In the genomic region with DNA sequence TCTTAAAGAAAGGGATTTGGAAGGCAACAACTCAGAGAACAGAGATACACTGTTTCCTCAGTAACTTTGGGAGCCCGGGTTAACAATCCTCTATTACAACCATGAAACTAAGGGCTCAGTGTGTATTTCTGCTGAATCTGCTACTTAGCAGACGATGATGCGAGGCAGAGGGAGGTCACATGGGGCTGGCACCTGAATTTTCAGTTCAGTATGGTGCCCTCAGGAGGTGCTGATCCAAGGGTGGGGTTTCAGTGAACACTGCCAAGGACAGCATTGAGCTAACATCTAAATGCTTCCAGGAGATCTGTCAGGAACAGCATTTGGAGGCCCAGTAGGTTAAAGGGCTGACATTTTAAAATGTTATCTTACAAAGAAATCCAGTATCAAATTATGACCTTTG, we compare ENCODE assay signal across 9 mouse cellular contexts. TPM values are rescaled to one million over a fixed set of nuclear protein-coding genes. Genes with fewer than 3 reads are reported as not detected.
DNase-seq lines count a peak whose midpoint lies in the region; ATAC-seq lines count a peak whose summit lies in the region.
"Had no signal": no experiment of that assay in that cellular context is flagged by ENCODE, and none has a peak within 500 bp of the region (broad histone marks: within the 10 kb centered on the region; RNA-seq: fewer than 3 reads in every experiment).

No protein-coding gene starts in this region.

- H3K9me3 ChIP-seq in neural tube, embryonic 11.5 days (ENCODE audit: control insufficient read depth, low read length), result no peaks in the 10 kb centered on the region
- no peaks in the 10 kb centered on the region for H3K9me3 ChIP-seq in forebrain, embryonic 13.5 days (replicated peaks)
- H3K9me3 ChIP-seq in stomach, embryonic 16.5 days (replicated peaks; ENCODE audit: control insufficient read depth, low read length), result no peaks in the 10 kb centered on the region

- no peak overlapping the region for H3K9ac ChIP-seq in neural tube, embryonic 11.5 days (ENCODE audit: low read length)
- H3K9ac ChIP-seq in forebrain, embryonic 13.5 days, result peak overlapping the region; percentile 47
- H3K9ac ChIP-seq in stomach, embryonic 16.5 days (ENCODE audit: low read length), result peak overlapping the region; percentile 65

- no peak overlapping the region for H3K27ac ChIP-seq in neural tube, embryonic 11.5 days (ENCODE audit: low read depth, low read length)
- H3K27ac ChIP-seq in forebrain, embryonic 13.5 days, result no peak overlapping the region
- 0 out of 2 replicates have a peak overlapping the region, but pooled peaks have one; percentile 2 for H3K27ac ChIP-seq in stomach, embryonic 16.5 days (ENCODE audit: low read length)
- H3K27ac ChIP-seq: left cerebral cortex, adult 2 months had no signal

- peaks cover 6% of the 10 kb centered on the region; the same call in 1 of the 2 replicates for H3K27me3 ChIP-seq in neural tube, embryonic 11.5 days (ENCODE audit: control insufficient read depth, insufficient read depth, low read length)
- peaks cover 28% of the 10 kb centered on the region for H3K27me3 ChIP-seq in forebrain, embryonic 13.5 days
- no peaks in the 10 kb centered on the region for H3K27me3 ChIP-seq in stomach, embryonic 16.5 days (ENCODE audit: control insufficient read depth, insufficient read depth, low read length)

- H3K4me3 ChIP-seq in neural tube, embryonic 11.5 days (ENCODE audit: low read depth, low read length), result peak overlapping the region; percentile 20
- peak overlapping the region; percentile 30 for H3K4me3 ChIP-seq in forebrain, embryonic 13.5 days
- peak overlapping the region; percentile 44 for H3K4me3 ChIP-seq in stomach, embryonic 16.5 days (replicated peaks; ENCODE audit: low read length)
- H3K4me3 ChIP-seq: left cerebral cortex, adult 2 months had no signal

- peak overlapping the region; percentile 33 for H3K4me2 ChIP-seq in neural tube, embryonic 11.5 days (ENCODE audit: low read depth)
- peak overlapping the region; percentile 57 for H3K4me2 ChIP-seq in forebrain, embryonic 13.5 days
- H3K4me2 ChIP-seq in stomach, embryonic 16.5 days (ENCODE audit: low read depth, low read length), result peak overlapping the region; percentile 59

- H3K36me3 ChIP-seq in neural tube, embryonic 11.5 days (ENCODE audit: control insufficient read depth, insufficient read depth, low read length), result peaks cover 9% of the 10 kb centered on the region; the same call in 1 of the 2 replicates
- peaks cover 31% of the 10 kb centered on the region for H3K36me3 ChIP-seq in forebrain, embryonic 13.5 days (ENCODE audit: poor library complexity, severe bottlenecking)
- H3K36me3 ChIP-seq in stomach, embryonic 16.5 days (ENCODE audit: control insufficient read depth, insufficient read depth, low read length), result 0 out of 2 replicates have a peak, but pooled peaks cover 7% of the 10 kb centered on the region

- peaks cover 6% of the 10 kb centered on the region; the same call in 1 of the 2 replicates for H3K4me1 ChIP-seq in neural tube, embryonic 11.5 days (ENCODE audit: control insufficient read depth, insufficient read depth, low read length)
- peaks cover 22% of the 10 kb centered on the region for H3K4me1 ChIP-seq in forebrain, embryonic 13.5 days
- H3K4me1 ChIP-seq in stomach, embryonic 16.5 days (ENCODE audit: control insufficient read depth, insufficient read depth, low read length), result peaks cover 32% of the 10 kb centered on the region

- no peak for ATAC-seq in neural tube, embryonic 11.5 days (ENCODE audit: insufficient read depth, low FRiP score, low TSS enrichment)
- no peak for ATAC-seq in forebrain, embryonic 13.5 days
- ATAC-seq in stomach, embryonic 16.5 days (ENCODE audit: insufficient read depth, low FRiP score), result no peak

- WGBS in neural tube, embryonic 11.5 days, result 75% methylated on average over 3 of the region's 3 CpGs
- 47% methylated on average over 3 of the region's 3 CpGs for WGBS in forebrain, embryonic 13.5 days
- WGBS in stomach, embryonic 16.5 days, result 54% methylated on average over 3 of the region's 3 CpGs

- DNase-seq in neural tube, embryonic 11.5 days (ENCODE audit: low spot score), result no peak
- DNase-seq in neural tube, embryonic 10.5 days (ENCODE audit: extremely low spot score, low spot score), result no peak
- peak; percentile 41 for DNase-seq in liver
- DNase-seq in cerebellum, postnatal 4 days (ENCODE audit: low spot score in 2 of 2), result no peak
- DNase-seq in cerebellum, postnatal 25 days, result no peak
- DNase-seq in right cerebral cortex, postnatal 25 days, result no peak

RNA-seq across cellular contexts. Expression of gene E2f8, which starts 1.8 kb away (rescaled TPM):
- 16.2 and 16.5 TPM in 2 replicates for polyA plus RNA-seq in neural tube, embryonic 11.5 days (2014; fragmentation: Nextera tagmentation; extraction: Ambion mirVana)
- polyA plus RNA-seq in forebrain, embryonic 13.5 days (2015; fragmentation: Nextera tagmentation; extraction: Ambion mirVana), result 12.6 TPM in 2 replicates
- 19.9 and 20.9 TPM in 2 replicates for polyA plus RNA-seq in stomach, embryonic 16.5 days (2015; fragmentation: Nextera tagmentation; extraction: Ambion mirVana)

RNA-seq across cellular contexts. Expression of gene Nav2, which starts 28.9 kb away (rescaled TPM):
- 15.9 and 19.2 TPM in 2 replicates for polyA plus RNA-seq in neural tube, embryonic 11.5 days (2014; fragmentation: Nextera tagmentation; extraction: Ambion mirVana)
- polyA plus RNA-seq in forebrain, embryonic 13.5 days (2015; fragmentation: Nextera tagmentation; extraction: Ambion mirVana), result 11.2 and 11.4 TPM in 2 replicates
- 15.2 and 18.2 TPM in 2 replicates for polyA plus RNA-seq in stomach, embryonic 16.5 days (2015; fragmentation: Nextera tagmentation; extraction: Ambion mirVana)

RNA-seq across cellular contexts. Expression of gene Csrp3, which starts 31.7 kb away (rescaled TPM):
- 1.4 and 2.4 TPM in 2 replicates for polyA plus RNA-seq in neural tube, embryonic 11.5 days (2014; fragmentation: Nextera tagmentation; extraction: Ambion mirVana)
- polyA plus RNA-seq in forebrain, embryonic 13.5 days (2015; fragmentation: Nextera tagmentation; extraction: Ambion mirVana), result 0.77 TPM in 1 of 2 replicates, not detected in the other
- 1.7 and 35.0 TPM in 2 replicates for polyA plus RNA-seq in stomach, embryonic 16.5 days (2015; fragmentation: Nextera tagmentation; extraction: Ambion mirVana)
